Mouse (Mus musculus): Measurements from ENCODE around the gene Nup50. TPM values are rescaled to one million over a fixed set of nuclear protein-coding genes. Genes with fewer than 3 reads are reported as not detected.
"Not testable (repeated sequence)": the region's sequence is repeated elsewhere in the genome, so short reads cannot be mapped to it uniquely, and the experiment has no call there.

Gene Nup50
- polyA plus RNA-seq (2012; rRNA removed) = 17.5 and 18.9 TPM in 2 replicates

- under 1% methylated on average over 60 of the region's 60 CpGs for WGBS
- Histone ChIP-seq H3K4me3 (replicated peaks; ENCODE audit: insufficient read depth, low read depth, low read length) (peak within 1 kb of the TSS; percentile 72), H3K27me3 (ENCODE audit: control insufficient read depth, insufficient read depth, low read length) (no peaks in the 10 kb centered on the region), H3K27ac (ENCODE audit: insufficient read depth, low read length) (peak within 1 kb of the TSS; percentile 58), H3K4me1 (ENCODE audit: control insufficient read depth, insufficient read depth, low read length) (no peaks in the 10 kb centered on the region; the same call in 1 of the 2 replicates)
- TF ChIP-seq CTCF (IDR thresholded peaks at IDR 0.05; ENCODE audit: borderline replicate concordance, insufficient read depth, low read depth, low read length) (no peak), POLR2A (IDR thresholded peaks at IDR 0.05; ENCODE audit: borderline replicate concordance, insufficient read depth, low read length) (peak; percentile 68)
- peak; percentile 100 for DNase-seq
Measured at GRCm38 (mm10) chr15:84922884-84923507, at the start of gene Nup50. Gene Nup50, plus strand, starts transcription at chr15:84923411.

- Histone ChIP-seq H3K4me1 (ENCODE audit: control insufficient read depth, insufficient read depth, low read length) (no peaks in the 10 kb centered on the region), H3K4me3 (replicated peaks; ENCODE audit: insufficient read depth, low read depth, low read length) (no peak overlapping the region), H3K27me3 (ENCODE audit: control insufficient read depth, insufficient read depth, low read length) (no peaks in the 10 kb centered on the region), H3K27ac (ENCODE audit: insufficient read depth, low read length) (no peak overlapping the region)
- DNase-seq = no peak
- no peak for TF ChIP-seq POLR2A (IDR thresholded peaks at IDR 0.05; ENCODE audit: borderline replicate concordance, insufficient read depth, low read length)
- no peak for TF ChIP-seq CTCF (IDR thresholded peaks at IDR 0.05; ENCODE audit: borderline replicate concordance, insufficient read depth, low read depth, low read length)
- WGBS = 68% methylated on average over 4 of the region's 4 CpGs
Measured at GRCm38 (mm10) chr15:84873867-84874266, 49.3 kb upstream of the Nup50 start.

- TF ChIP-seq POLR2A (IDR thresholded peaks at IDR 0.05; ENCODE audit: borderline replicate concordance, insufficient read depth, low read length) = no peak
- TF ChIP-seq CTCF (IDR thresholded peaks at IDR 0.05; ENCODE audit: borderline replicate concordance, insufficient read depth, low read depth, low read length) = no peak
- 77% methylated on average over 12 of the region's 12 CpGs for WGBS
- DNase-seq = no peak
Measured at GRCm38 (mm10) chr15:84877029-84877815, 46.0 kb upstream of the Nup50 start.

GRCm38 (mm10) chr15:84888066-84888465 is 35.1 kb upstream of the Nup50 start:
- Histone ChIP-seq H3K27me3 (ENCODE audit: control insufficient read depth, insufficient read depth, low read length) (no peaks in the 10 kb centered on the region), H3K4me1 (ENCODE audit: control insufficient read depth, insufficient read depth, low read length) (no peaks in the 10 kb centered on the region; the same call in 1 of the 2 replicates), H3K4me3 (replicated peaks; ENCODE audit: insufficient read depth, low read depth, low read length) (no peak overlapping the region), H3K27ac (ENCODE audit: insufficient read depth, low read length) (no peak overlapping the region)
- DNase-seq = peak; percentile 27 to 34
- WGBS = 43% methylated on average over 12 of the region's 12 CpGs
- no peak for TF ChIP-seq POLR2A (IDR thresholded peaks at IDR 0.05; ENCODE audit: borderline replicate concordance, insufficient read depth, low read length)

More at GRCm38 (mm10) chr15:84877029-84877815, 46.0 kb upstream of the Nup50 start:
- Histone ChIP-seq H3K4me3 (replicated peaks; ENCODE audit: insufficient read depth, low read depth, low read length) (no peak overlapping the region), H3K4me1 (ENCODE audit: control insufficient read depth, insufficient read depth, low read length) (no peaks in the 10 kb centered on the region), H3K27ac (ENCODE audit: insufficient read depth, low read length) (no peak overlapping the region), H3K27me3 (ENCODE audit: control insufficient read depth, insufficient read depth, low read length) (no peaks in the 10 kb centered on the region)

- WGBS = 42% methylated on average over 3 of the region's 3 CpGs
- Histone ChIP-seq H3K27me3 (ENCODE audit: control insufficient read depth, insufficient read depth, low read length) (no peaks in the 10 kb centered on the region), H3K27ac (ENCODE audit: insufficient read depth, low read length) (no peak overlapping the region), H3K4me1 (ENCODE audit: control insufficient read depth, insufficient read depth, low read length) (no peaks in the 10 kb centered on the region; the same call in 1 of the 2 replicates), H3K4me3 (replicated peaks; ENCODE audit: insufficient read depth, low read depth, low read length) (no peak overlapping the region)
- no peak for DNase-seq
- no peak for TF ChIP-seq CTCF (IDR thresholded peaks at IDR 0.05; ENCODE audit: borderline replicate concordance, insufficient read depth, low read depth, low read length)
- TF ChIP-seq POLR2A (IDR thresholded peaks at IDR 0.05; ENCODE audit: borderline replicate concordance, insufficient read depth, low read length) = no peak
Measured at GRCm38 (mm10) chr15:84891246-84891645, 32.0 kb upstream of the Nup50 start.

GRCm38 (mm10) chr15:84891658-84892057 is 31.6 kb upstream of the Nup50 start:
- WGBS = 3% methylated on average over 3 of the region's 3 CpGs
- Histone ChIP-seq H3K4me3 (replicated peaks; ENCODE audit: insufficient read depth, low read depth, low read length) (no peak overlapping the region), H3K27ac (ENCODE audit: insufficient read depth, low read length) (no peak overlapping the region), H3K27me3 (ENCODE audit: control insufficient read depth, insufficient read depth, low read length) (no peaks in the 10 kb centered on the region), H3K4me1 (ENCODE audit: control insufficient read depth, insufficient read depth, low read length) (no peaks in the 10 kb centered on the region; the same call in 1 of the 2 replicates)
- peak; percentile 66 to 73 for DNase-seq
- no peak for TF ChIP-seq POLR2A (IDR thresholded peaks at IDR 0.05; ENCODE audit: borderline replicate concordance, insufficient read depth, low read length)
- TF ChIP-seq CTCF (IDR thresholded peaks at IDR 0.05; ENCODE audit: borderline replicate concordance, insufficient read depth, low read depth, low read length) = peak; percentile 89

GRCm38 (mm10) chr15:84896216-84896615 is 27.0 kb upstream of the Nup50 start:
- WGBS = 40% methylated on average over 10 of the region's 10 CpGs
- H3K27me3 ChIP-seq (ENCODE audit: control insufficient read depth, insufficient read depth, low read length); H3K27ac ChIP-seq (ENCODE audit: insufficient read depth, low read length); H3K4me1 ChIP-seq (ENCODE audit: control insufficient read depth, insufficient read depth, low read length); H3K4me3 ChIP-seq (replicated peaks; ENCODE audit: insufficient read depth, low read depth, low read length); DNase-seq: not testable (repeated sequence)

- H3K27me3 ChIP-seq (ENCODE audit: control insufficient read depth, insufficient read depth, low read length) = no peaks in the 10 kb centered on the region
- no peak overlapping the region for H3K4me3 ChIP-seq (replicated peaks; ENCODE audit: insufficient read depth, low read depth, low read length)
- H3K27ac ChIP-seq (ENCODE audit: insufficient read depth, low read length) = no peak overlapping the region
- TF ChIP-seq CTCF (IDR thresholded peaks at IDR 0.05; ENCODE audit: borderline replicate concordance, insufficient read depth, low read depth, low read length) = no peak
- no peak for TF ChIP-seq POLR2A (IDR thresholded peaks at IDR 0.05; ENCODE audit: borderline replicate concordance, insufficient read depth, low read length)
- DNase-seq = no peak
- 96% methylated on average over 1 of the region's 1 CpGs for WGBS
- H3K4me1 ChIP-seq (ENCODE audit: control insufficient read depth, insufficient read depth, low read length) = peaks cover 4% of the 10 kb centered on the region; the same call in 1 of the 2 replicates
Measured at GRCm38 (mm10) chr15:84896664-84897063, 26.5 kb upstream of the Nup50 start.
